Mouse (Mus musculus): ENCODE data around the gene Ccl27b.
"Not testable (repeated sequence)": the region's sequence is repeated elsewhere in the genome, so short reads cannot be mapped to it uniquely, and the experiment has no call there.

Gene Ccl27b

DNA sequence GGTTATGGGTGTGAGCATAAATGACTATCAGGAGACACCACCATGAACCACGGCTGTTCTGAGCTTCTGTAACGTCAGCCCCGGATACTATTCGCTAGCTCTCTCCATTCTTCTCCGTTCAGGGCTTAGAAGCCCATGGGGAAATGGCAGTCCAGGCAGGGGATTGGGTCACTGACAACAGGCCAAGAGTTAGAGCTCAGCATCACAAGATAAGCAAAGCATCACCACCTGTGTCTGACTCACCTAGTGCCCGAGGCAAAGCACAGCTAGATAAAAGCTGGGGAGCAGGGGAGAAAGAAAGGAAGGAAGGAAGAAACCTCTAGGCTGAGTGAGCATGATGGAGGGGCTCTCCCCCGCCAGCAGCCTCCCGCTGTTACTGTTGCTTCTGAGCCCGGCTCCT lies at the start of gene Ccl27b:
Ccl27b (plus strand) TSS at position 301 of the 400 bp plus-strand sequence.
- ATAC-seq (ENCODE audit: insufficient number of reproducible peaks, low FRiP score, low TSS enrichment) = not testable (repeated sequence)

GRCm38 (mm10) chr4:42611895-42612294 lies 43.2 kb upstream of the Ccl27b start, which contains the start of gene Gm10591:
TSS of gene Gm10591 (plus strand) at chr4:42612195.
- not testable (repeated sequence) for ATAC-seq (ENCODE audit: insufficient number of reproducible peaks, low FRiP score, low TSS enrichment)

DNA sequence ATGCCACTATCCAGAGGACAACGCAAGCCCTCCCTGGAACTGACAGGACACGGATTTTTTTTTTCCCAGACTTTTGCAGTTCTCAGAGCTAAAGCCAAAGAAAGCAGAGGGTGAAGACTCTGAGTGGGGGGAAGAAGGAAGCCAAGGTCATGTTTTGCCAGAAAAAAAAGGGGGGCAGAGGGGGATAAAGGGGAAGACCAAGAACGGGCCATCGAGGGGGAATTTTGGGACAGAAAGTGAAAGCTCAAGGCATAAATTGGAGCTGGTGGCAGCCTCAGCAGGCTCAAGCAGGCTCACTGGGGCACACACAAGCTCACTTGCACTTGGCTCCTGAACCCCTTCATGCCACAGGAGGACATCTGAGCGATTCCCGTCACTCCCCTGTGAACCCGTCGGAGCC lies 25.6 kb upstream of the Ccl27b start, which contains the start of gene Gm2564:
Gm2564 (plus strand) TSS at position 301 of the 400 bp plus-strand sequence.
- not testable (repeated sequence) for ATAC-seq (ENCODE audit: insufficient number of reproducible peaks, low FRiP score, low TSS enrichment)

DNA sequence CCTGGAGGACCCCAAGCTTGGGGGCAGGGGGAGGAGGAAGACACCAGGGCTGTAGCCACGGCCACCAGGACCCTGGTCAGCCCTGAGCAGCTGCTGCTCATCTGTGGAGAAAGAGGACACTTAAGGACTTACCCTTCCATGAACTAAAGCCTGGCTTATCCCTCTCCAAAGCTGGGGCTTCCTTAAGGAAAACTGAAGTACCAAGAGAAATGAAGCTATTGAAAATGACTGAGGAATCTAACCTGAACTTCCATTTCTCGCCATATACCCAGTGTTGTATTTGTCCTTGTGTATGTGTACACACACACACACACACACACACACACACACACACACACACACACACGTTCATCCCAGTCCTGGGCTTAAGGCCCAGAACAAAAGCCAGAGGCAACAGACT lies 6.7 kb downstream of the Ccl27b start, which contains the start of gene Il11ra2:
Il11ra2 (minus strand) TSS at position 101 of the 400 bp plus-strand sequence.
- not testable (repeated sequence) for ATAC-seq (ENCODE audit: insufficient number of reproducible peaks, low FRiP score, low TSS enrichment)

DNA sequence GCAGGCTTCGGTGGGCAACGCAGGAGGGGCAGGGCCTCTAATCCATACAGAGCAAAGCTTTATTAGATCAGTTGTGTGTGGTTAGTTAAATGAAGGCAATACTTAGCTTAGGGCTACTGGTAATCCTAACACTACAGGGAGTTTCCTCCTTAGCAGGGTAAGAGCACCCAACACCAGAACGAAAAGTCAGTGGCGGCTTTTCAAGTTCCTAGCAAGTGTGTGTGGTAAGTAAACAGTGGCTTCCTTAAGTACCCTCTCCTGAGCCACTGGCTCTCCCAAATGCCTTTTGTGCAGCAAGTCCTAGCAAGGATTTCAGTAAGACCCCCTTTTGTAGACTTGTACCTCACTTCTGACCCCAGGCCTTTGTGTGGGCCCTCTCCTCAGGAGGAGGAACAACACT lies 20.4 kb downstream of the Ccl27b start:
- not testable (repeated sequence) for ATAC-seq (ENCODE audit: insufficient number of reproducible peaks, low FRiP score, low TSS enrichment)

GRCm38 (mm10) chr4:42679365-42679764 lies 24.3 kb downstream of the Ccl27b start:
- ATAC-seq (ENCODE audit: insufficient number of reproducible peaks, low FRiP score, low TSS enrichment) = not testable (repeated sequence)

GRCm38 (mm10) chr4:42680374-42681356 lies 25.6 kb downstream of the Ccl27b start:
- not testable (repeated sequence) for ATAC-seq (ENCODE audit: insufficient number of reproducible peaks, low FRiP score, low TSS enrichment)

DNA sequence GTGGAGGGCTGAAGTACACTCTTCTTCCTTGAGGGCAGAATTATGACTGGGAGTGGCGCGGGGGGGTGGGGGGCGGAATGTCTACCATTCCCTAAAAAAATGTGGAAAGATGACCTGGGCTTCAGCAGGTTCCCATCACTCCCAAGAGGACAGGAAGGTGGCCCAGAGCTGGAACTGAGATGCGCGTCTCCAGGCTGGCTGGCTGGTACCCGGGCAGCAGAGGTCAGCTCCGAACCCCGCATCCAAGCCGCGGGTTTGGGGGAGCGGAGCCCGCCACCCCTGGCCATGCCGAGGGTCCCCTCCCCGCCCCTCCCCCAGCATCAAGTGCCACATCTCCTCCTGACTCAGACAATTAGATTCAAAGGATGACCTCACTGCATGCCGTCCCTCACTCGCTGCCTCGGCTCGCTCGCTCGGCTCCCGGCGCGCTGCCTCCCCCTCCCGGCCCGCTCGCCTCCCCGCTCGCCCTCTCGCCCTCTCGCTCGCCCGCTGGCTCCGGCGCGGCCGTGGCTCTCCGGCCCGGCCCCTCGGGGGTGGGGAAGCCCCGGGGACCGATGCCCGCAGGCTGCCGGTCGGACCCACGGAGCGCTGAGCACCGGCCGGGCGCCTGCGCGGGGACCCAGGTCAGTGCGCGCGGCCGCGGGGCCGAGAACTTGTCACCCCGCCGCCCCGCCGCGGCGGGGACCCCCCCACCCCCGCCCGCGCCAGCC lies 26.6 kb downstream of the Ccl27b start:
- not testable (repeated sequence) for ATAC-seq (ENCODE audit: insufficient number of reproducible peaks, low FRiP score, low TSS enrichment)

GRCm38 (mm10) chr4:42682183-42682524 lies 27.1 kb downstream of the Ccl27b start:
- ATAC-seq (ENCODE audit: insufficient number of reproducible peaks, low FRiP score, low TSS enrichment) = not testable (repeated sequence)
